Mouse (Mus musculus) retina, embryonic 14.5 days (tissue): Measurements from ENCODE around the gene Faiml.

Source experiments
- DNase-seq: peaks from one replicate; pipeline ENCODE4 v3.0.0-alpha.2; 2015; ENCODE audit warnings: low spot score

Gene Faiml

GRCm38 (mm10) chr9:99180272-99180671 is 56.8 kb downstream of the Faiml start:
- DNase-seq: no peak
